In genomic region chr8:35765020-35765419, GRCm38 (mm10) we compare ENCODE assay signal across 9 mouse cellular contexts. TPM values are rescaled to one million over a fixed set of nuclear protein-coding genes. Genes with fewer than 3 reads are reported as not detected.
DNase-seq lines count a peak whose midpoint lies in the region; ATAC-seq and TF ChIP-seq lines count a peak whose summit lies in the region.
"Had no signal": no experiment of that assay in that cellular context is flagged by ENCODE, and none has a peak within 500 bp of the region (broad histone marks: within the 10 kb centered on the region; RNA-seq: fewer than 3 reads in every experiment).

No protein-coding gene starts in this region.

- 4% methylated on average over 9 of the region's 9 CpGs for WGBS in embryonic facial prominence, embryonic 11.5 days
- WGBS in hindbrain, postnatal 0 days = 6% methylated on average over 9 of the region's 9 CpGs
- 4% methylated on average over 9 of the region's 9 CpGs for WGBS in neural tube, embryonic 12.5 days

- no peaks in the 10 kb centered on the region for H3K9me3 ChIP-seq in embryonic facial prominence, embryonic 11.5 days (replicated peaks; ENCODE audit: control insufficient read depth, low read length)
- no peaks in the 10 kb centered on the region for H3K9me3 ChIP-seq in hindbrain, postnatal 0 days (ENCODE audit: low read length)
- H3K9me3 ChIP-seq in neural tube, embryonic 12.5 days = no peaks in the 10 kb centered on the region

- no peaks in the 10 kb centered on the region for H3K36me3 ChIP-seq in embryonic facial prominence, embryonic 11.5 days (replicated peaks; ENCODE audit: control insufficient read depth, insufficient read depth, low read depth, low read length)
- no peaks in the 10 kb centered on the region for H3K36me3 ChIP-seq in hindbrain, postnatal 0 days (ENCODE audit: insufficient read depth, low read length)
- H3K36me3 ChIP-seq in neural tube, embryonic 12.5 days = no peaks in the 10 kb centered on the region

- peak overlapping the region; percentile 77 for H3K27ac ChIP-seq in left cerebral cortex, adult 2 months
- H3K27ac ChIP-seq in embryonic facial prominence, embryonic 11.5 days (replicated peaks; ENCODE audit: low read depth, low read length) = no peak overlapping the region
- H3K27ac ChIP-seq in hindbrain, postnatal 0 days = no peak overlapping the region
- H3K27ac ChIP-seq in neural tube, embryonic 12.5 days = no peak overlapping the region
- H3K27ac ChIP-seq: liver, embryonic 14.5 days had no signal

- peaks cover 16% of the 10 kb centered on the region for H3K27me3 ChIP-seq in embryonic facial prominence, embryonic 11.5 days (ENCODE audit: control insufficient read depth, insufficient read depth, low read length)
- no peaks in the 10 kb centered on the region for H3K27me3 ChIP-seq in hindbrain, postnatal 0 days (ENCODE audit: insufficient read depth, low read length)
- peaks cover 22% of the 10 kb centered on the region for H3K27me3 ChIP-seq in neural tube, embryonic 12.5 days (replicated peaks)

- H3K4me2 ChIP-seq in embryonic facial prominence, embryonic 11.5 days (ENCODE audit: low read depth, low read length) = peak overlapping the region; percentile 83
- peak overlapping the region; percentile 89 for H3K4me2 ChIP-seq in hindbrain, postnatal 0 days (ENCODE audit: low read depth, low read length)
- peak overlapping the region; percentile 78 for H3K4me2 ChIP-seq in neural tube, embryonic 12.5 days (replicated peaks)

- peak overlapping the region; percentile 50; the same call in 1 of the 2 replicates for H3K9ac ChIP-seq in embryonic facial prominence, embryonic 11.5 days (replicated peaks; ENCODE audit: low read length)
- H3K9ac ChIP-seq in hindbrain, postnatal 0 days (replicated peaks; ENCODE audit: low read length) = peak overlapping the region; percentile 43
- H3K9ac ChIP-seq in neural tube, embryonic 12.5 days = peak overlapping the region; percentile 33; the same call in 1 of the 2 replicates
- H3K9ac ChIP-seq: liver, embryonic 14.5 days had no signal

- no peak for ATAC-seq in embryonic facial prominence, embryonic 11.5 days (replicated peaks; ENCODE audit: insufficient number of reproducible peaks, low FRiP score, low TSS enrichment, low read depth)
- ATAC-seq in hindbrain, postnatal 0 days = no peak
- no peak for ATAC-seq in neural tube, embryonic 12.5 days (ENCODE audit: low FRiP score, low read depth)

- peak overlapping the region; percentile 58 for H3K4me3 ChIP-seq in left cerebral cortex, adult 2 months
- peak overlapping the region; percentile 43 for H3K4me3 ChIP-seq in embryonic facial prominence, embryonic 11.5 days (ENCODE audit: low read depth, low read length)
- peak overlapping the region; percentile 44 for H3K4me3 ChIP-seq in hindbrain, postnatal 0 days (ENCODE audit: low read length)
- peak overlapping the region; percentile 34 for H3K4me3 ChIP-seq in neural tube, embryonic 12.5 days

- no peaks in the 10 kb centered on the region; the same call in 1 of the 2 replicates for H3K4me1 ChIP-seq in embryonic facial prominence, embryonic 11.5 days (ENCODE audit: control insufficient read depth, insufficient read depth, low read length)
- H3K4me1 ChIP-seq in hindbrain, postnatal 0 days (ENCODE audit: insufficient read depth, low read length) = peaks cover 7% of the 10 kb centered on the region; the same call in 1 of the 2 replicates
- peaks cover 12% of the 10 kb centered on the region for H3K4me1 ChIP-seq in neural tube, embryonic 12.5 days

- no peak for TF ChIP-seq CTCF in left cerebral cortex, adult 2 months (IDR thresholded peaks at IDR 0.05)
- no peak for TF ChIP-seq CTCF in hindbrain, postnatal 0 days (IDR thresholded peaks at IDR 0.05; ENCODE audit: low read depth)

- DNase-seq in left cerebral cortex, adult 2 months (ENCODE audit: extremely low spot score in 1 of 2, low spot score in 2 of 2) = no peak
- DNase-seq in left cerebral cortex, adult 9 months (ENCODE audit: low spot score in 2 of 2) = no peak
- peak; percentile 8 for DNase-seq in embryonic facial prominence, embryonic 11.5 days (ENCODE audit: low spot score)
- no peak for DNase-seq in hindbrain, postnatal 0 days (ENCODE audit: low spot score)
- DNase-seq in right cerebral cortex, postnatal 36 days (ENCODE audit: low spot score in 2 of 2) = no peak
- DNase-seq in thymus, adult 18-20 months = no peak
- DNase-seq in left cerebral cortex, adult 18-20 months (ENCODE audit: low spot score in 2 of 2) = no peak

- intact Hi-C loops in left cerebral cortex, adult 2 months (cut with DNase I) = no loop called here

RNA-seq across cellular contexts. Expression of gene Gm19410, which starts 0.6 kb away (rescaled TPM):
- 10 to 100 TPM; 22.8 to 26.4 TPM for total RNA-seq in left cerebral cortex, adult 2 months (2021)
- polyA plus RNA-seq in embryonic facial prominence, embryonic 11.5 days (2014; fragmentation: Nextera tagmentation; extraction: Ambion mirVana) = 0.04 TPM in 1 of 2 replicates, not detected in the other
- 0.21 and 0.65 TPM in 2 replicates for total RNA-seq in hindbrain, postnatal 0 days (2014; rRNA removed)
- 0.18 and 0.25 TPM in 2 replicates for polyA plus RNA-seq in hindbrain, postnatal 0 days (2015; fragmentation: Nextera tagmentation; extraction: Ambion mirVana)
- polyA plus RNA-seq in neural tube, embryonic 12.5 days (2016; fragmentation: Nextera tagmentation; extraction: Ambion mirVana) = 0.03 TPM in 2 replicates
- 10 to 100 TPM; 21.0 to 22.5 TPM for total RNA-seq in left cerebral cortex, adult 18-20 months (2021)

Comparison
In these comparisons a context has a peak if more than half of its experiments do, and no peak if none do; other contexts are left out.
1. RNA of gene Gm19410, which starts 0.6 kb away (total RNA-seq): 22.8 to 26.4 TPM in left cerebral cortex, adult 2 months and 21.0 to 22.5 TPM in left cerebral cortex, adult 18-20 months; 0.21 to 0.65 TPM in hindbrain, postnatal 0 days; every median in the first group is over 10 times any median in the second.
2. Peak in every context shown above with its lines, with median percentiles within 50 percentile points of each other: H3K4me3 ChIP-seq, H3K4me2 ChIP-seq and H3K9ac ChIP-seq.